Mouse (Mus musculus): ENCODE measurements around the gene Cabp4.
"Not testable (repeated sequence)": the region's sequence is repeated elsewhere in the genome, so short reads cannot be mapped to it uniquely, and the experiment has no call there.

The Cabp4 gene

GRCm38 (mm10) chr19:4147782-4148490 lies 4.1 kb upstream of the Cabp4 start:
- in situ Hi-C loops (cut with MseI, MboI): no loop called here

DNA sequence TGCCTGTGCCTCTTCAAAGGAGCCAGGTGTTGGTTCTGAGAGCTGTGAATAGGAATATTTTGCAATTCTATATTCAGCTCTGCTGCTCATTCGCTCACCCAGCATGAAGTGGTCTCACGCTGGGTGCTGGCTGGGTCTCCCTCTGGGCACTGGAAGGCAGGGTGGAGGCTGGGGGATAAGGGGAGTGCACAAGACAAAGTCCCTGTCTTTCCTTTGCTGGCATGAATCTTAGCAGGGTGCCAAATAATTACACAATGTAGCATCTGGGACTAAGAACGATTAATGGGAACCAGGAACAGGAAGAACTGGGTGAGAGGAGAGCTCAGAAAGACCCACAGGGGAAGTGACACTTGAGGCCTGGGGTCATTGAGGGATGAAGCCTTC lies 3.2 kb upstream of the Cabp4 start:
- in situ Hi-C loops (cut with MseI, MboI): no loop called here

GRCm38 (mm10) chr19:4146366-4147021 lies 2.7 kb upstream of the Cabp4 start:
- in situ Hi-C loops (cut with MseI, MboI): no loop called here

DNA sequence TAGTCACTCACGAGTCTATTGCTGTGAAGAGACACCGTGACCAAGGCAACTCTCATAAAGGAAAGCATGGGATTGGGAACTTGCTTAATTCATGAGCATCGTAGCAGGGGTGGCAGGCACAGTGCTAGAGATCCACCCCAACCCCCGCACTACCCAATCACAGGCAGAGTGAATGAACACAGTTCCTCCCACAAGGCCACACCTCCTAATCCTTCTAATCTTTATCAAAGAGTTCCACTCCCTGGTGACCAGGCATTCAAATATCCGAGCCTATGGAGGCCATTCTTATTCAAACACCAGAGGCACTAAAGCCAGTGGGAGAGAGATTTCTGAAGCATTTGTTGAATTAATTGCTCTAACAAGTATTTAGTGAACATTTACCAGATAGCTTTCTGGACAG lies 2.1 kb upstream of the Cabp4 start:
- in situ Hi-C loops (cut with MseI, MboI): no loop called here

GRCm38 (mm10) chr19:4144550-4145498 lies 991 bp upstream of the Cabp4 start:
- in situ Hi-C loops (cut with MseI, MboI): no loop called here

DNA sequence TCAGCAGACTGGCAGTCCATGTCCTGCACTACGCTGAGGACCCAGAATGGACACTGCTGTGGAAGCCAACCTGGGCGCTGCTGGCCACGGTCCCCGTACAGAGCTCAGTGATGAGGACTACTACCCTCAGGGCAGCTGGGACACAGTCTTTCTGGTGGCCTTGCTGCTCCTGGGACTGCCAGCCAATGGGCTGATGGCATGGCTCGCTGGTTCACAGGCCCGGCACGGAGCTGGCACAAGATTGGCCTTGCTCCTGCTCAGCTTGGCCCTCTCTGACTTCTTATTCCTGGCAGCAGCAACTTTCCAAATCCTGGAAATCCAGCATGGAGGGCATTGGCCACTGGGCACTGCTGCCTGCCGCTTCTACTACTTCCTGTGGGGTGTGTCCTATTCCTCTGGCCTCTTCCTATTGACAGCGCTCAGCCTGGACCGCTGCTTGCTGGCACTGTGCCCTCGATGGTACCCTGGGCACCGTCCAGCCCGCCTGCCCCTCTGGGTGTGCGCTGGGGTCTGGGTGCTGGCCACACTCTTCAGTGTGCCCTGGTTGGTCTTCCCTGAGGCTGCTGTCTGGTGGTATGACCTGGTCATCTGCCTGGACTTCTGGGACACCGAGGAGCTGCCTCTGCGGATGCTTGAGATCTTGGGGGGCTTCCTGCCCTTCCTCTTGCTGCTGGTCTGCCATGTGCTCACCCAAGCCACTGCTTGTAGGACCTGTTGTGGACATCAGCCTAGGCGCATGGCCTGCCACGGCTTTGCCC lies 1.2 kb downstream of the Cabp4 start:
- in situ Hi-C loops (cut with MseI, MboI): no loop called here

DNA sequence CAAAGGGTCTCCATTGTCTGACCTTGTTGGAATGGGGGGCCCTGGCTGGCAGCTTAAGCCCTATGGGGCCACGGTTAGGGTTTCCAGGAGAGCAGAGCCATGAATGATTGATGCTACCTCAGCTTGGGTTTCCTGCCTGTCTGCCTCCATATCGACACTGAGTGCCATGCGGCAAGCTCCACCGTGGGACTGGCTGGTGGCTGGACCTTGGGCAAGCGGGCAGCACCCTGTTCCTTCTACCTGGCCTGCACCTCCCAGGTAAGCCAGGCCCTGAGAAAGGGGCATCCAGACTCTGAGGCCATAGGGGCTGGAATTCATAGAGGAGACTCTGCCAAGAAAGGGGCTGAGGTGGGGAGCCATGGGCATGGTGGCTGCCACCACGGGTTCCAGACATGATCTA lies 3.7 kb downstream of the Cabp4 start:
- in situ Hi-C loops (cut with MseI, MboI): no loop called here

DNA sequence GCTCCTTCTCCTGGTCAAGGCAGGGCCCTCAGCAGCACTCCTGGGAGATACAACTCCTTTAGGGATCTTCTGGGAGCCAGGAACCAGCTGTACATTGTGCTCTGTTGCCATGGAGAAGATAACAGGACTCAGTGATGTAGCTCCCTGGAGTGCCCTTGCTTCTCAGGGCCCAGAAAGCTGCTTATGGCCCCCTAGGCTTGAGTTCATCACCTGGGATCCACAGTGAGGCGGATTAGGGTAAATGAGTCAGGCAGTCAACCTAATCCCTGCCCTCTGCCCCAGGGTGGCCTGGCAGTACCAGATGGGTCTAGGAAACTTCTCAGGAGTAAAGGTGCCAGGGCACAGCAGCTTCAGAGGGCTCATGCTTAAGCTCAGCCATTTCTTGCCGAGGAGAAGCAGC lies 4.4 kb downstream of the Cabp4 start, which contains the start of gene Gpr152:
TSS of gene Gpr152 (plus strand) at position 342 of the 400 bp plus-strand sequence.
- in situ Hi-C loops (cut with MseI, MboI): no loop called here

DNA sequence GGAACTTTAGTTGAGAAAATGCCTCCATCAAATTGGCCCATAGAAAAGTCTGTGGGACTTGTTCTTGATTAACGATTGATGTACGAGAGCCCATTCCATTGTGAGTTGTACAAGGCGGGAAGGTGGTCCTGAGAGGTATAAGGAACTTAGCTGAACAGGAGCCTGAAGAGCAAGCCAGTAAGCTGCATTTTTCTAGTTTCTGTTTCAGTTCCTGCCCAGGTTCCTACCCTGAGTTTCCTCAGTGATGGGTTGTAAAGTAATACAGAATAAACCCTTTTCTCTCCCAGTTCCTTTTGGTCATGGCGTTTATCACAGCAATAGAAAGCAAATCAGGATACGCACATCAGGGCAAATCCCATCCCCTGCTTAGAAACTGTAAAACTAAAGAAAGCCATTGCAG lies 5.9 kb downstream of the Cabp4 start:
- in situ Hi-C loops (cut with MseI, MboI): no loop called here

DNA sequence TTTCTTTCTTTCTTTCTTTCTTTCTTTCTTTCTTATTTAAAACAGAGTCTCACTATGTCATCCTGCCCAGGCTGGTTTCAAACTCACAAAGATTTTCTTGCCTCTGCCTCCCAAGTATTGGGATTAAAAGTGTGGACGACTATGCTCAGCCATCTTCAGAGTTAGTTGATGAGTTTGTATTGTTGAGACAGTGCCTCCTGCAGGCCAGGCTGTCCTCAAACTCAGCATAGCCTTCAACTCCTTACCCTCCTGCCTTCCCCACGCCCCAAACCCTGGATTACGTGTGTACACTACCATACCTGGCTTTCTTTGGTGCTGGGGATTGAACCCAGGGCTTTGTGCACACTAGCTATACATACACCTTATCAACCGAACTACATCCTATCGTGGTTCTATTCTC lies 7.4 kb downstream of the Cabp4 start:
- in situ Hi-C loops (cut with MseI, MboI): no loop called here

DNA sequence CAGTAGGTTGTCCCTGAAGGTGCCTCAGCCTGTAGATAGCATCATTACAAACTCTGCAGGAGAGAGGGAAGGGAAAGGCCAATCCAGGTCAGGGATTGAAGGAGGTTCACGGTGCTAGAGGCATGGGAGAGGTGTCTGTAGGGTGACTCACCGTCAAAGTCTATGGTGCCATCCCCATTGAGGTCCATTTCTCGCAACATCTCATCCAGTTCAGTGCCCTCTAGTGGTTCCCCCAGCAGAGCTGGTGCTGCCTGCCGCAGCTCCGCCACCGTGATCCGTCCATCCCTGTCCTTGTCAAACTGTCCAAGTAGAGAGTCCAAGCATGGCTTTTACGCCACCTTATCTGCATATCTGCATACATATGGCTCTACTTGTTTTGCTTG lies 7.9 kb downstream of the Cabp4 start:
- in situ Hi-C loops (cut with MseI, MboI): not testable (repeated sequence)

DNA sequence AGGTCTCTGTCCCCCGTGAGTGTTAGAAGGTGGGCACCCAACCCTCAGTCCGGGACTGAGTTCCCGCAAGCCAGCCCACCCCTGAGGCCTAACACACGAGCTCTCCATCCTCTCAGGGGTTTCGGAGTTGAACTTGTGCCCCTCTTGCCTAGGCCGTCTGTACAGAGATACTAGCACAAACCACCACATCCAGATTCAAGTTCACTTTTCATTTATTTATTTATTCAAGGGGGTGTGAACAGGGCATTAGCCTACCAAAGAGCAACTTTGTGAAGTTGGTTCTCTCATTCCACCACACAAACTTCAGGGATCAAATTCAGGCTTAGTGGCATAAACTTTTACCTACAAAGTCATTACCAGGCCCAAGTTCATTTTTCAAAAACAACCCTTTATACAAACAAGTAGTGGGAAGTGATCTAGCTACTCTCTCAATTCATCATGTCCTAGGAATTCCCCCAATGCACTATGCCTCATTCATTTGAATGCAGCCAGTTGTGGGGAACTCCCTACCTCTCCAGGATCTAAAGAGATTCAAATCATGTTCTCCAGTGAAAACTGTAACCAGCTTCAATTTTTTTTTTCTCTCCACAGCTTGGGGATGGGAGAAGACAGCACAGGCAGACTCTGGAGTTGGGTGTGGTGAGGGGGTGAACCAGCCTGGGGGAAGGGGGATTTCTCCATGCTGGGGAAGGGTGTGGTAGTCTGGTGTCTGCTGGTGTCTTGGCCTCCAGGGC lies 8.4 kb downstream of the Cabp4 start:
- in situ Hi-C loops (cut with MseI, MboI): not testable (repeated sequence)

GRCm38 (mm10) chr19:4134354-4134753 lies 9.5 kb downstream of the Cabp4 start:
- in situ Hi-C loops (cut with MseI, MboI): no loop called here

DNA sequence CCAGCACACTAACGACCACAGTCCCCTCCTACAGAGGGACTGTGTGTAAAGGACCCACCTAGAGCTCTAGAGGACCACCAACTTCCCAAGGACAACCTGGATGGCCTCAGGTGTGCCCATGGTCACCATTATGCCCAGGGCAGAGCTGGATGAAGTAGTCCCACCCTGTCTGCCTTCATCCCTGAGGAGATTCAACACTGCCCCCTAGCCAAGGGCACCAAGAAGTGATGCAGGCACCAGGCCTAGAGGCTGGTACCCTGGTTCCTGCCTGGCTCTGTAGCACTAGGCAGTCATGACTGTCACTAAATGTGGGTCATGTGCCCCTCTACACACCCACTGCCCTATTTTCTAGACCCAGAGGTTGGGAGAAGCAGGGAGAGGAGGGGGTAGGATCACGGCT lies 12.1 kb downstream of the Cabp4 start:
- in situ Hi-C loops (cut with MseI, MboI): no loop called here

DNA sequence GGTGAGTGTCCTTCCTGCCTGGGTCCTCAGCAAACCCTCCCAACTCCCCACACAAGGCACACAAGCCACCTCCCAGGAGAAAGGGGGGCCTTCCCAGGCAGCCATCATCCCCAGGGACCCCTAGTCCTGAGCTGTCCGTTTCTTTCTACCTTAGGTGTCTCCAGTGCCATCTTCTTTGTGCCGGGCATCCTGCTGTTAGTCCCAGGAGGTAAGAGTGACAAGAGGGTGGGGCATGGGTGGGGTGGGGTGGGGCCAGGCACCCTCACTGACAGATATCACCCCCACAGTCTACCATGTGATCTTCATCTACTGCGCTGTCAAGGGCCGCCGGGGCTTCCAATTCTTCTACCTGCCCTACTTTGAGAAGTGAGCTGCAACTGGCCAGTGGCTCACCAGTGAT lies 12.8 kb downstream of the Cabp4 start:
- in situ Hi-C loops (cut with MseI, MboI): no loop called here

- in situ Hi-C loops (cut with MseI, MboI): no loop called here
Measured at GRCm38 (mm10) chr19:4130106-4130505, 13.7 kb downstream of the Cabp4 start.

DNA sequence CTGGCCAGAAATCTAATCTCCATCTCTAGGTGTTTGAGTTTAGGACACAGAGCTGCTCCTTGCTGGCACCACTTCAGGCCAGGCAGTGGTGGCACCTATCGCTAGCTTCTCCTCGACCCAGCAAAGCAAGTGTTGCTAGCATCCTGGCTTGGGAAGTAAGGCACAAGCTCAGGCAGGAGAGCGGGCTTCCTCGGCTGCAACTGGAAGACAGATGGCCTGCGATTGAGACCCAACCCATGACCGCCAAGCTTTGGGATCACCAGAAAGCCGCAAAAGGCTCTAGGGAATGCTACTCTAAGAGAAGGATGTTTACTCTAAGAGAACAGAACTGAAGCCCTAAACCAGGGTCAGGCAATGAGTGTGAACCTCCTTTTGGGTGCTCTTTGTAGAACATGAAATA lies 14.4 kb downstream of the Cabp4 start:
- in situ Hi-C loops (cut with MseI, MboI): no loop called here

GRCm38 (mm10) chr19:4126759-4127495 lies 16.9 kb downstream of the Cabp4 start:
- in situ Hi-C loops (cut with MseI, MboI): no loop called here

DNA sequence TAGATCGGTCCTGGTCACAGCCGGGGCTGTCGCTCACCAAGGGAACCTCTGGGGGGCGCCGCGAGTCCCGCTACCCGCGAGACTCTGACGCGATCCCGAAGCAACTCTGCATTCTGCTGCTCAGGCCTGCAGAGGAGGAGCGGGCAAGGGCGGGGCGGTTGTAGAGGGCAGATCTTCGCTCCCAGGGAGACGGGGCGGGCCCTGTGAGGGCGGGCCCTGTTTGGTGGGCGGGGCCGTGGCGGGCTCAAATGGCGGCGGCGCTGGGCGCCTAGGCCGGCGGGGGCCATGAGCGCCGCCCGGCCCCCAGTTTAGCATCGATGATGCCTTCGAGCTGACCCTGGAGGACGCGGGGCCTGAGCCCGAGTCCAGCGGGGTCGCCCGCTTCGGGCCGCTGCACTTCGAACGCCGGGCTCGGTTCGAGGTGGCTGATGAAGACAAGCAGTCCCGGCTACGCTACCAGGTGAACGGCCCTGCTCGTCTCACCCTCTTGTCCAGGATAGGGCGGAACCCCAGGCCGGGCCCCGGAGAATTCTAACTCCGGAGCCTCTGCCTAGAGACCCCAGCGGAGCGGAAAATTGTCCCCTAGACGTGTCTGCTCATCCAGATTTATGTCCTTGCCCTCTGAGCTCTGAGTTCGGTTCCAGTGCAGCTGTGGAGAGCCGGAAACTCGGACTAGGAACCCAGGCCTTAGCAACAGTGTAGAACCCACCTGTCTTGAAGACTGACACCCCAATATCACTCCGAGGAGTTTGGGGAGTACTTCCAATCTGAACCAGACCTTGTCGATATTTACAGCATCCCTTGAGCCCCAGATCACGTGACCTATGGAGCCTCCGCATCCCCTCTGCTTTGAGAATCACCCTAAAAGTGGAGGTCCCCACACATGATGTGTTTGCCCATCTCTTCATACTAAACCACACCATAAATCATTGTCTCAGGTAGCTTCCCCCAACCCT lies 17.8 kb downstream of the Cabp4 start, which contains the start of gene Aip:
TSS of gene Aip (minus strand) at position 118 of the 956 bp plus-strand sequence.
- in situ Hi-C loops (cut with MseI, MboI): no loop called here

Measured in mouse trophoblast stem cell (cell line).